Mouse (Mus musculus): ENCODE data around the gene Tns2. TPM values are rescaled to one million over a fixed set of nuclear protein-coding genes. Genes with fewer than 3 reads are reported as not detected.

The Tns2 gene
- polyA plus RNA-seq, 1 experiment from 2014 or later: 10.4 TPM

DNA sequence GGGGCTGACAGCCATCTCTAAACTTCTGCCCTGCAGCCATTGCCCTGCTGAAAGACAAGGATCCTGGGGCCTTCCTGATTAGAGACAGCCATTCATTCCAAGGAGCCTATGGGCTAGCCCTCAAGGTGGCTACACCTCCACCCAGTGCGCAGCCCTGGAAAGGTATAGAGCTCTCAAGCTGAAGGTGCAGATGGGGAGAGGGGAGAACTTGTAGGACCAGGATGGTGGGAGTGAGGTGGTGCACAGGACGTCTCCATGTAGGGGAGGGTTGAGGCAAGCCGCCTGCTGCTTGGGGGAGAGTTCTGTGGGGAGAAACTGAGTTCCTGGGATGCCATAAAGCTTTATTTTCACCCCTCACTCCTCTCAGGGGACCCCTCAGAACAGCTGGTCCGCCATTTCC, 13.5 kb downstream of the Tns2 start:
- Histone ChIP-seq H3K4me2 (replicated peaks) (no peak overlapping the region), H3K36me3 (replicated peaks; ENCODE audit: control insufficient read depth, insufficient read depth) (peaks cover 29% of the 10 kb centered on the region), H3K9ac (no peak overlapping the region), H3K4me3 (replicated peaks; ENCODE audit: low read length) (no peak overlapping the region), H3K27ac (no peak overlapping the region), H3K4me1 (replicated peaks; ENCODE audit: control insufficient read depth, insufficient read depth, low read length) (0 out of 2 replicates have a peak, but pooled peaks cover 3% of the 10 kb centered on the region), H3K9me3 (ENCODE audit: control insufficient read depth, low read length) (no peaks in the 10 kb centered on the region), H3K27me3 (ENCODE audit: control insufficient read depth, insufficient read depth, low read length) (no peaks in the 10 kb centered on the region)
- ATAC-seq (ENCODE audit: low FRiP score) (no peak), DNase-seq (ENCODE audit: low spot score) (no peak)
- WGBS: 76% methylated on average over 4 of the region's 4 CpGs

- 84% methylated on average over 7 of the region's 7 CpGs for WGBS
- Histone ChIP-seq H3K27me3 (ENCODE audit: control insufficient read depth, insufficient read depth, low read length) (no peaks in the 10 kb centered on the region), H3K9ac (no peak overlapping the region), H3K36me3 (replicated peaks; ENCODE audit: control insufficient read depth, insufficient read depth) (peaks cover 40% of the 10 kb centered on the region), H3K9me3 (ENCODE audit: control insufficient read depth, low read length) (no peaks in the 10 kb centered on the region), H3K27ac (no peak overlapping the region), H3K4me1 (replicated peaks; ENCODE audit: control insufficient read depth, insufficient read depth, low read length) (0 out of 2 replicates have a peak, but pooled peaks cover 3% of the 10 kb centered on the region), H3K4me2 (replicated peaks) (no peak overlapping the region), H3K4me3 (replicated peaks; ENCODE audit: low read length) (no peak overlapping the region)
- ATAC-seq (ENCODE audit: low FRiP score) (no peak), DNase-seq (ENCODE audit: low spot score) (no peak)
These were observed 14.5 kb downstream of the Tns2 start for GRCm38 (mm10) chr15:102114651-102115260.

DNA sequence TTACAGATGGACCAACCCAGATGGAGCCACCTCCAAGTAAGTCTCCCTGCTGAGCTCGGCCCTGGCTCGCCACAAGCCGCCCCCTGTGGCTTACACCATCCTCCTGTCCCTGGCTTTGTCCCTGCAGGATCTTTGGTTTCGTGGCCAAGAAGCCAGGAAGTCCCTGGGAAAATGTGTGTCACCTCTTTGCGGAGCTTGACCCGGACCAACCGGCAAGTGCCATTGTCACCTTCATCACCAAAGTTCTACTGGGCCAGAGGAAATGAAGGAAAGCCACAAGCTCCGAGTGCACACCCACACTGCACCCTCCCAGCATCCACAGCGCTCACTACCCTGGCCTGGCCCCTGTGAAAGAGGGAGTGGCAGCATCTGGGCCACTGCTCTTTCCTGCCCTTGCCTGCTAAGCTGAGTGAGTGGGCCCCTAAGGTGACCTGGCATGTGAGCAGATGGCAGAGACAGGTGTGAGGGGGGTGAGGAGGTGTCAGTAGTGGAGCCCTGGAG, 15.6 kb downstream of the Tns2 start:
- H3K27ac ChIP-seq: peak overlapping the region; percentile 75; the same call in 1 of the 2 replicates
- 0 out of 2 replicates have a peak, but pooled peaks cover 3% of the 10 kb centered on the region for H3K4me1 ChIP-seq (replicated peaks; ENCODE audit: control insufficient read depth, insufficient read depth, low read length)
- peaks cover 45% of the 10 kb centered on the region for H3K36me3 ChIP-seq (replicated peaks; ENCODE audit: control insufficient read depth, insufficient read depth)
- no peaks in the 10 kb centered on the region for H3K9me3 ChIP-seq (ENCODE audit: control insufficient read depth, low read length)
- H3K4me3 ChIP-seq (replicated peaks; ENCODE audit: low read length): no peak overlapping the region
- H3K27me3 ChIP-seq (ENCODE audit: control insufficient read depth, insufficient read depth, low read length): no peaks in the 10 kb centered on the region
- no peak for DNase-seq (ENCODE audit: low spot score)
- WGBS: 70% methylated on average over 9 of the region's 9 CpGs
- no peak for ATAC-seq (ENCODE audit: low FRiP score)
- H3K9ac ChIP-seq: no peak overlapping the region
- H3K4me2 ChIP-seq (replicated peaks): no peak overlapping the region

GRCm38 (mm10) chr15:102116753-102117415, 16.7 kb downstream of the Tns2 start:
- ATAC-seq (ENCODE audit: low FRiP score): peak; percentile 78
- peak; percentile 63 for DNase-seq (ENCODE audit: low spot score)
- Histone ChIP-seq H3K9ac (no peak overlapping the region), H3K4me1 (replicated peaks; ENCODE audit: control insufficient read depth, insufficient read depth, low read length) (0 out of 2 replicates have a peak, but pooled peaks cover 3% of the 10 kb centered on the region), H3K4me2 (replicated peaks) (no peak overlapping the region), H3K4me3 (replicated peaks; ENCODE audit: low read length) (no peak overlapping the region), H3K9me3 (ENCODE audit: control insufficient read depth, low read length) (no peaks in the 10 kb centered on the region), H3K36me3 (replicated peaks; ENCODE audit: control insufficient read depth, insufficient read depth) (peaks cover 56% of the 10 kb centered on the region), H3K27me3 (ENCODE audit: control insufficient read depth, insufficient read depth, low read length) (no peaks in the 10 kb centered on the region), H3K27ac (peak overlapping the region; percentile 75)
- 66% methylated on average over 11 of the region's 11 CpGs for WGBS

DNA sequence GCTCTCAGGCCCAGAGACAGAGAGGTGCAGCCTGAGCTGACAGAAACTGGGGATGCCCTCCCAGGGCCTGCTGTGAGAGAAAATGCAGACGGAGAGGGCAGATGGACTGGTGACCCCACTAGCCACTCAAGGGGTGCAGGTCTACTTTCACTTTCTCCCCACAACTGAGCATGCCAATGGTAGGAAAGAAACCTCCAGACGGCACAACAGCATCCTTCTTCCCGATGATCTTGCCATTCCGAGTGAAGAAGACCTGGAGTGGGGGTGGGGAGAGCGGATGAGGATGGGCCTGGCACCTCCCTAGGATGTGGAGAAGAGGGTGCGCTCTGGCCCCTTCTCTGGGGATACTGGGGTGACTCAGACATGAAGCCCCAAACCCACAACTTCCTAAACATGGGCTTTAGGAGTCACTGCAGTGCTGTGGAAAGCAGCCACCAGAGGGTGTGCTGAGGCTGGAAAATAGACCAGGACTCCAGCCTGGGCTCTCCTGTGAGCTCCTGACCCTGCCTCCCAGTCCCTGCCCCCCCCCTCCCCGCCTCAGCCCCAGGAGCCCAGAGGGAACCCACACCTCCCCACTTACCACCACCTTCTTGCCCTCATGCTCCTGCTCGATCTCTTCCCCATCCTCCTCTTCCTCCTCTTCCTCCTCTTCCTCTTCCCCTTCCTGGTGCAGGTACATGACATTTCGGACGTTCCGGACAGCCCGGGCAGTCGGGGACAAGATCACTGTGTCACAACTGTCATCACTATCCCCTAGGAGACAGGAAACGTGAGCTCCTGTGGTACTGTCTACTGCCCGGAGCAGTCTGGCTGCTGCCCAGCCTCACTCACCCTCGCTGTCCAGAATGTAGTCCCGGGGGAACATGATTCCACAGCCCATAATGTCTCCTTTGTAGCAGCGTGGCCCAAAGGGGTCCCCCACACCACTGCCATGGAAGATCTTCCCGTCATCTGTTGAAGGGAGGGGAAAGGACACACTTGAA, 17.5 kb downstream of the Tns2 start:
- Histone ChIP-seq H3K36me3 (replicated peaks; ENCODE audit: control insufficient read depth, insufficient read depth) (peaks cover 63% of the 10 kb centered on the region), H3K4me1 (replicated peaks; ENCODE audit: control insufficient read depth, insufficient read depth, low read length) (0 out of 2 replicates have a peak, but pooled peaks cover 3% of the 10 kb centered on the region), H3K4me2 (replicated peaks) (no peak overlapping the region), H3K27me3 (ENCODE audit: control insufficient read depth, insufficient read depth, low read length) (no peaks in the 10 kb centered on the region), H3K4me3 (replicated peaks; ENCODE audit: low read length) (no peak overlapping the region), H3K27ac (peak overlapping the region; percentile 75), H3K9me3 (ENCODE audit: control insufficient read depth, low read length) (no peaks in the 10 kb centered on the region), H3K9ac (no peak overlapping the region)
- no peak for DNase-seq (ENCODE audit: low spot score)
- 71% methylated on average over 19 of the region's 19 CpGs for WGBS
- ATAC-seq (ENCODE audit: low FRiP score): no peak

GRCm38 (mm10) chr15:102118591-102118990, 18.4 kb downstream of the Tns2 start:
- ATAC-seq (ENCODE audit: low FRiP score): no peak
- H3K9me3 ChIP-seq (ENCODE audit: control insufficient read depth, low read length): no peaks in the 10 kb centered on the region
- no peak overlapping the region for H3K4me3 ChIP-seq (replicated peaks; ENCODE audit: low read length)
- 85% methylated on average over 4 of the region's 4 CpGs for WGBS
- no peak overlapping the region for H3K9ac ChIP-seq
- DNase-seq (ENCODE audit: low spot score): no peak
- 0 out of 2 replicates have a peak, but pooled peaks cover 3% of the 10 kb centered on the region for H3K4me1 ChIP-seq (replicated peaks; ENCODE audit: control insufficient read depth, insufficient read depth, low read length)
- H3K4me2 ChIP-seq (replicated peaks): no peak overlapping the region
- H3K36me3 ChIP-seq (replicated peaks; ENCODE audit: control insufficient read depth, insufficient read depth): peaks cover 69% of the 10 kb centered on the region
- H3K27me3 ChIP-seq (ENCODE audit: control insufficient read depth, insufficient read depth, low read length): no peaks in the 10 kb centered on the region
- peak overlapping the region; percentile 29; the same call in 1 of the 2 replicates for H3K27ac ChIP-seq

GRCm38 (mm10) chr15:102119121-102119830, 19.1 kb downstream of the Tns2 start:
- H3K9ac ChIP-seq: no peak overlapping the region
- 0 out of 2 replicates have a peak, but pooled peaks cover 3% of the 10 kb centered on the region for H3K4me1 ChIP-seq (replicated peaks; ENCODE audit: control insufficient read depth, insufficient read depth, low read length)
- H3K27me3 ChIP-seq (ENCODE audit: control insufficient read depth, insufficient read depth, low read length): no peaks in the 10 kb centered on the region
- H3K36me3 ChIP-seq (replicated peaks; ENCODE audit: control insufficient read depth, insufficient read depth): peaks cover 71% of the 10 kb centered on the region
- no peak overlapping the region for H3K27ac ChIP-seq
- H3K4me3 ChIP-seq (replicated peaks; ENCODE audit: low read length): no peak overlapping the region
- H3K4me2 ChIP-seq (replicated peaks): no peak overlapping the region
- H3K9me3 ChIP-seq (ENCODE audit: control insufficient read depth, low read length): no peaks in the 10 kb centered on the region
- DNase-seq (ENCODE audit: low spot score) (no peak), ATAC-seq (ENCODE audit: low FRiP score) (no peak)
- 79% methylated on average over 8 of the region's 8 CpGs for whole genome bisulfite sequencing

GRCm38 (mm10) chr15:102119831-102120170, 19.6 kb downstream of the Tns2 start:
- Histone ChIP-seq H3K4me1 (replicated peaks; ENCODE audit: control insufficient read depth, insufficient read depth, low read length) (0 out of 2 replicates have a peak, but pooled peaks cover 3% of the 10 kb centered on the region), H3K4me3 (replicated peaks; ENCODE audit: low read length) (no peak overlapping the region), H3K27ac (no peak overlapping the region), H3K9ac (no peak overlapping the region), H3K36me3 (replicated peaks; ENCODE audit: control insufficient read depth, insufficient read depth) (peaks cover 76% of the 10 kb centered on the region), H3K27me3 (ENCODE audit: control insufficient read depth, insufficient read depth, low read length) (no peaks in the 10 kb centered on the region), H3K4me2 (replicated peaks) (no peak overlapping the region), H3K9me3 (ENCODE audit: control insufficient read depth, low read length) (no peaks in the 10 kb centered on the region)
- DNase-seq (ENCODE audit: low spot score) (no peak), ATAC-seq (ENCODE audit: low FRiP score) (no peak)
- WGBS: 75% methylated on average over 2 of the region's 2 CpGs
